Mouse (Mus musculus): ENCODE data around the gene Olfr156.
"Not testable (repeated sequence)": the region's sequence is repeated elsewhere in the genome, so short reads cannot be mapped to it uniquely, and the experiment has no call there.

Gene Olfr156

GRCm38 (mm10) chr4:43823845-43824337 is at the start of gene Olfr156:
TSS of gene Olfr156 (minus strand) at chr4:43823895.
- no peak for DNase-seq (ENCODE audit: low read depth, low spot score)

- DNase-seq (ENCODE audit: low read depth, low spot score), result no peak
Measured at GRCm38 (mm10) chr4:43869821-43870220, 46.1 kb upstream of the Olfr156 start.

GRCm38 (mm10) chr4:43863298-43863697 is 39.6 kb upstream of the Olfr156 start:
- no peak for DNase-seq (ENCODE audit: low read depth, low spot score)

GRCm38 (mm10) chr4:43860744-43861519 is 37.2 kb upstream of the Olfr156 start:
- peak; percentile 62 for DNase-seq (ENCODE audit: low read depth, low spot score)

- no peak for DNase-seq (ENCODE audit: low read depth, low spot score)
Measured at GRCm38 (mm10) chr4:43859886-43860285, 36.2 kb upstream of the Olfr156 start.

GRCm38 (mm10) chr4:43854101-43854500 is 30.4 kb upstream of the Olfr156 start:
- no peak for DNase-seq (ENCODE audit: low read depth, low spot score)

- no peak for DNase-seq (ENCODE audit: low read depth, low spot score)
Measured at GRCm38 (mm10) chr4:43851265-43851664, 27.6 kb upstream of the Olfr156 start, which contains the start of gene Olfr155. TSS of gene Olfr155 (plus strand) at chr4:43851565.

GRCm38 (mm10) chr4:43840101-43840500 is 16.4 kb upstream of the Olfr156 start, which contains the start of gene Olfr157:
TSS of gene Olfr157 (minus strand) at chr4:43840201.
- no peak for DNase-seq (ENCODE audit: low read depth, low spot score)

- DNase-seq (ENCODE audit: low read depth, low spot score), result no peak
Measured at GRCm38 (mm10) chr4:43838326-43838725, 14.6 kb upstream of the Olfr156 start.

- peak; percentile 39 for DNase-seq (ENCODE audit: low read depth, low spot score)
Measured at GRCm38 (mm10) chr4:43834749-43835148, 11.1 kb upstream of the Olfr156 start.

- DNase-seq (ENCODE audit: low read depth, low spot score), result no peak
Measured at GRCm38 (mm10) chr4:43833752-43834151, 10.1 kb upstream of the Olfr156 start.

- DNase-seq (ENCODE audit: low read depth, low spot score), result peak; percentile 38
Measured at GRCm38 (mm10) chr4:43832031-43832430, 8.3 kb upstream of the Olfr156 start.

- no peak for DNase-seq (ENCODE audit: low read depth, low spot score)
Measured at GRCm38 (mm10) chr4:43828806-43829205, 5.1 kb upstream of the Olfr156 start.

- DNase-seq (ENCODE audit: low read depth, low spot score), result no peak
Measured at GRCm38 (mm10) chr4:43822896-43823550, 672 bp downstream of the Olfr156 start.

- no peak for DNase-seq (ENCODE audit: low read depth, low spot score)
Measured at GRCm38 (mm10) chr4:43798936-43799335, 24.8 kb downstream of the Olfr156 start.

- DNase-seq (ENCODE audit: low read depth, low spot score), result not testable (repeated sequence)
Measured at GRCm38 (mm10) chr4:43795844-43796243, 27.9 kb downstream of the Olfr156 start.

- no peak for DNase-seq (ENCODE audit: low read depth, low spot score)
Measured at GRCm38 (mm10) chr4:43795296-43795695, 28.4 kb downstream of the Olfr156 start.

- no peak for DNase-seq (ENCODE audit: low read depth, low spot score)
Measured at GRCm38 (mm10) chr4:43772304-43772703, 51.4 kb downstream of the Olfr156 start.

GRCm38 (mm10) chr4:43771626-43772025 is 52.1 kb downstream of the Olfr156 start:
- no peak for DNase-seq (ENCODE audit: low read depth, low spot score)

- DNase-seq (ENCODE audit: low read depth, low spot score), result no peak
Measured at GRCm38 (mm10) chr4:43770909-43771308, 52.8 kb downstream of the Olfr156 start, which contains the start of gene Olfr159. TSS of gene Olfr159 (minus strand) at chr4:43771009.

Measured in A20 (cell line).